Mouse (Mus musculus) erythroblast, embryonic 14.5 days (primary cell): ENCODE measurements around the gene Egflam. TPM values are rescaled to one million over a fixed set of nuclear protein-coding genes. Genes with fewer than 3 reads are reported as not detected.

Experiments used
- H3K27me3 ChIP-seq: 2 replicates; pipeline ENCODE4 v1.6.1; 2012; ENCODE audit warnings: inconsistent platforms; ENCODE audit not compliant: control insufficient read depth
- H3K36me3 ChIP-seq: 2 replicates; pipeline ENCODE4 v1.6.1; 2012; ENCODE audit warnings: mild to moderate bottlenecking, inconsistent platforms; ENCODE audit not compliant: control insufficient read depth
- H3K4me1 ChIP-seq: 2 replicates; pipeline ENCODE4 v1.6.1; 2012; ENCODE audit warnings: inconsistent platforms; ENCODE audit not compliant: control insufficient read depth
- H3K4me3 ChIP-seq: replicated peaks from 2 replicates; pipeline ENCODE3; 2012; ENCODE audit warnings: moderate library complexity, mild to moderate bottlenecking, inconsistent platforms
- H3K9me3 ChIP-seq: 2 replicates; pipeline ENCODE4 v1.6.1; 2012; ENCODE audit warnings: low read length, inconsistent platforms, mixed read lengths; ENCODE audit not compliant: control insufficient read depth
- GATA1 ChIP-seq: IDR thresholded peaks from 2 replicates; pipeline ENCODE4 v1.6.1; 2012; ENCODE audit warnings: low read length, inconsistent platforms, mixed read lengths
- TAL1 ChIP-seq: IDR thresholded peaks from 3 replicates; pipeline ENCODE4 v1.6.1; 2012; ENCODE audit warnings: low read length, inconsistent platforms, mixed read lengths
- polyA plus RNA-seq: library from polyadenylated mRNA; stranded (reverse); fragments of >175 nt; gene quantifications from 2 replicates; pipeline ENCODE4 v1.2.3, GENCODE M21; 2012

Gene Egflam
- polyA plus RNA-seq, 1 experiment: not detected

GRCm38 (mm10) chr15:7194748-7195221 lies 203.4 kb downstream of the Egflam start:
- TF ChIP-seq TAL1: no peak
- TF ChIP-seq GATA1: no peak
- no peak overlapping the region for H3K4me3 ChIP-seq
- H3K27me3 ChIP-seq: no peaks in the 10 kb centered on the region
- no peaks in the 10 kb centered on the region for H3K4me1 ChIP-seq
- H3K36me3 ChIP-seq: peaks cover 3% of the 10 kb centered on the region; the same call in 1 of the 2 replicates
- no peaks in the 10 kb centered on the region for H3K9me3 ChIP-seq

- TF ChIP-seq TAL1: no peak
- no peak for TF ChIP-seq GATA1
- Histone ChIP-seq H3K27me3 (no peaks in the 10 kb centered on the region), H3K4me1 (no peaks in the 10 kb centered on the region), H3K36me3 (peaks cover 6% of the 10 kb centered on the region; the same call in 1 of the 2 replicates), H3K9me3 (no peaks in the 10 kb centered on the region), H3K4me3 (no peak overlapping the region)
These were observed 204.0 kb downstream of the Egflam start for GRCm38 (mm10) chr15:7194147-7194720.

GRCm38 (mm10) chr15:7192582-7192981 lies 205.6 kb downstream of the Egflam start:
- H3K4me1 ChIP-seq: no peaks in the 10 kb centered on the region
- no peak for TF ChIP-seq TAL1
- TF ChIP-seq GATA1: no peak
- H3K27me3 ChIP-seq: no peaks in the 10 kb centered on the region
- H3K36me3 ChIP-seq: peaks cover 6% of the 10 kb centered on the region; the same call in 1 of the 2 replicates
- no peak overlapping the region for H3K4me3 ChIP-seq
- no peaks in the 10 kb centered on the region for H3K9me3 ChIP-seq

- no peaks in the 10 kb centered on the region for H3K27me3 ChIP-seq
- no peaks in the 10 kb centered on the region for H3K9me3 ChIP-seq
- no peaks in the 10 kb centered on the region for H3K4me1 ChIP-seq
- no peak overlapping the region for H3K4me3 ChIP-seq
- TF ChIP-seq TAL1: no peak
- TF ChIP-seq GATA1: no peak
- H3K36me3 ChIP-seq: peaks cover 8% of the 10 kb centered on the region; the same call in 1 of the 2 replicates
These were observed 207.1 kb downstream of the Egflam start for GRCm38 (mm10) chr15:7191074-7191473.

GRCm38 (mm10) chr15:7189678-7190454 lies 208.3 kb downstream of the Egflam start:
- no peaks in the 10 kb centered on the region for H3K27me3 ChIP-seq
- TF ChIP-seq TAL1 (no peak), GATA1 (no peak)
- no peak overlapping the region for H3K4me3 ChIP-seq
- H3K4me1 ChIP-seq: no peaks in the 10 kb centered on the region
- peaks cover 9% of the 10 kb centered on the region; the same call in 1 of the 2 replicates for H3K36me3 ChIP-seq
- H3K9me3 ChIP-seq: no peaks in the 10 kb centered on the region

- no peak for TF ChIP-seq TAL1
- TF ChIP-seq GATA1: no peak
- Histone ChIP-seq H3K27me3 (no peaks in the 10 kb centered on the region), H3K4me3 (no peak overlapping the region), H3K36me3 (peaks cover 9% of the 10 kb centered on the region; the same call in 1 of the 2 replicates), H3K9me3 (no peaks in the 10 kb centered on the region), H3K4me1 (no peaks in the 10 kb centered on the region)
These were observed 210.5 kb downstream of the Egflam start for GRCm38 (mm10) chr15:7187682-7188081.

- Histone ChIP-seq H3K4me3 (no peak overlapping the region), H3K27me3 (no peaks in the 10 kb centered on the region), H3K4me1 (no peaks in the 10 kb centered on the region), H3K9me3 (no peaks in the 10 kb centered on the region), H3K36me3 (peaks cover 7% of the 10 kb centered on the region; the same call in 1 of the 2 replicates)
- TF ChIP-seq TAL1 (no peak), GATA1 (no peak)
These were observed 217.6 kb downstream of the Egflam start for GRCm38 (mm10) chr15:7180576-7180975.

GRCm38 (mm10) chr15:7173776-7174175 lies 224.4 kb downstream of the Egflam start:
- no peak overlapping the region for H3K4me3 ChIP-seq
- H3K9me3 ChIP-seq: no peaks in the 10 kb centered on the region

GRCm38 (mm10) chr15:7173346-7173745 lies 224.8 kb downstream of the Egflam start:
- H3K9me3 ChIP-seq: no peaks in the 10 kb centered on the region
- no peaks in the 10 kb centered on the region for H3K4me1 ChIP-seq
- no peak overlapping the region for H3K4me3 ChIP-seq
- TF ChIP-seq TAL1: no peak
- H3K36me3 ChIP-seq: peaks cover 2% of the 10 kb centered on the region; the same call in 1 of the 2 replicates
- no peaks in the 10 kb centered on the region for H3K27me3 ChIP-seq

More at GRCm38 (mm10) chr15:7173776-7174175, 224.4 kb downstream of the Egflam start:
- H3K36me3 ChIP-seq: peaks cover 2% of the 10 kb centered on the region; the same call in 1 of the 2 replicates
- no peaks in the 10 kb centered on the region for H3K27me3 ChIP-seq
- H3K4me1 ChIP-seq: no peaks in the 10 kb centered on the region
- TF ChIP-seq GATA1 (no peak), TAL1 (no peak)
